Mouse (Mus musculus): ENCODE results near the gene Aanat.

DNA sequence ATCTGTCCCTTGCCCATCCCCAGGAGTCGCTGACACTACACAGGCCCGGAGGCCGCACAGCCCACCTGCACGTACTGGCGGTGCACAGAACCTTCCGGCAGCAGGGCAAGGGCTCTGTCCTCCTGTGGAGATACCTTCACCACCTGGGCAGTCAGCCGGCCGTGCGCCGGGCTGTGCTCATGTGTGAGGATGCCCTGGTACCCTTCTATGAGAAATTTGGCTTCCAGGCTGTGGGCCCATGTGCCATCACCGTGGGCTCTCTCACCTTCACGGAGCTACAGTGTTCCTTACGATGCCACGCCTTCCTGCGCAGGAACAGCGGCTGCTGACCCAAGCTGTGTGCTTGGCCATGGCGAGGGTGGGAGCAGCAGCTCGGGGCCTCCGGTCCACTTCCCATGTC is 10.5 kb downstream of the Aanat start:
- TF ChIP-seq CTCF (IDR thresholded peaks at IDR 0.05; ENCODE audit: control insufficient read depth, insufficient read depth, insufficient replicate concordance, low read depth, low read length): no peak
- TF ChIP-seq POLR2A (IDR thresholded peaks at IDR 0.05; ENCODE audit: control insufficient read depth, low read depth, low read length): no peak

All from testis, adult 2 months (tissue).